Mouse (Mus musculus): ENCODE measurements around the gene Secisbp2l.

DNA sequence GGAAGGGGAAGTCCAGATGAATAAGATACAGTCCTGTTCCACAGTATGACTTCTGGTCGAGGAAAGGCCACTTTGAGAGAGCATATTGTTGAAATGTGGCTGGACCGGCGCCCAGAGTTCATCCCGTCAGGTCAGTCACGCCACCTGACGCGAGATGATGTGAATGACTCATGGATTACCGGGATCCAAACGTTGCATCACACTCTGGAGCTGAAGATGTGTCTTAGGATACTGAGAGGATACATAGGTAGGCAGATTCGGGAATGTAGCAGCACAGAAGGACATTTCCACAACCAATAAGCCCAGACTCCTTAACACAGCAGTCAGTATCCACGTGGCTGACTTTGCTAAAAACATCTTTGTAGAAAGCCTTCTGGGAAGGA lies 10.2 kb upstream of the Secisbp2l start:
- TF ChIP-seq CTCF (IDR thresholded peaks at IDR 0.05; ENCODE audit: low read depth) (no peak), EP300 (IDR thresholded peaks at IDR 0.05; ENCODE audit: low read depth) (no peak)
